Mouse (Mus musculus) bone marrow, adult 2 months (tissue): ENCODE data around the gene Rasip1.

ENCODE experiments used
- CTCF ChIP-seq: fragments of 200-500 bp; IDR thresholded peaks from 2 replicates; pipeline ENCODE4 v1.5.1; 2011; ENCODE audit warnings: low read length, control low read depth; ENCODE audit not compliant: control insufficient read depth, insufficient read depth
- POLR2A ChIP-seq: fragments of 200-500 bp; IDR thresholded peaks from 2 replicates; pipeline ENCODE4 v1.6.1; 2011; ENCODE audit warnings: low read depth, mild to moderate bottlenecking, control low read depth, low read length, borderline replicate concordance; ENCODE audit not compliant: control insufficient read depth

- TF ChIP-seq POLR2A (no peak), CTCF (no peak)
These were observed 52.8 kb downstream of the Rasip1 start for GRCm38 (mm10) chr7:45679966-45680621.
